Mouse (Mus musculus) thymus, adult 2 months (tissue): ENCODE results near the gene Ces2a. TPM values are rescaled to one million over a fixed set of nuclear protein-coding genes. Genes with fewer than 3 reads are reported as not detected.

Experiments used
- DNase-seq: peaks from one replicate; pipeline ENCODE4 v3.0.0; 2021
- H3K27ac ChIP-seq: fragments of 200-500 bp; 2 replicates; pipeline ENCODE4 v1.5.1; 2012; ENCODE audit warnings: low read length, control low read depth; ENCODE audit not compliant: control insufficient read depth, insufficient read depth
- H3K27me3 ChIP-seq: fragments of 200-500 bp; 2 replicates; pipeline ENCODE4 v1.6.1; 2012; ENCODE audit warnings: mild to moderate bottlenecking, low read length, moderate library complexity, mixed read lengths; ENCODE audit not compliant: control insufficient read depth, insufficient read depth
- H3K36me3 ChIP-seq: fragments of 200-500 bp; 2 replicates; pipeline ENCODE4 v1.6.1; 2012; ENCODE audit warnings: mild to moderate bottlenecking, low read length, moderate library complexity; ENCODE audit not compliant: control insufficient read depth, insufficient read depth
- H3K4me1 ChIP-seq: fragments of 200-500 bp; replicated peaks from 2 replicates; pipeline ENCODE4 v1.6.1; 2012; ENCODE audit warnings: low read length; ENCODE audit not compliant: control insufficient read depth, insufficient read depth
- H3K4me3 ChIP-seq: fragments of 200-500 bp; 2 replicates; pipeline ENCODE4 v1.5.1; 2012; ENCODE audit warnings: mild to moderate bottlenecking, low read length, control low read depth, moderate library complexity; ENCODE audit not compliant: control insufficient read depth, insufficient read depth
- CTCF ChIP-seq: fragments of 200-500 bp; IDR thresholded peaks from 2 replicates; pipeline ENCODE4 v1.5.1; 2012; ENCODE audit warnings: mild to moderate bottlenecking, control low read depth, low read length, moderate library complexity, borderline replicate concordance; ENCODE audit not compliant: control insufficient read depth, poor library complexity, insufficient read depth; ENCODE audit errors: extremely low read depth
- POLR2A ChIP-seq: fragments of 200-500 bp; IDR thresholded peaks from 2 replicates; pipeline ENCODE4 v1.6.1; 2012; ENCODE audit warnings: mild to moderate bottlenecking, low read length, control low read depth, moderate library complexity; ENCODE audit not compliant: control insufficient read depth, poor library complexity, insufficient read depth; ENCODE audit errors: extremely low read depth
- WGBS: fragments of 180-500 bp; shearing (Covaris S2); methylation state at CpG from one replicate; pipeline ENCODE4 v1.1.7; 2018; 5-methylcytosine and 5-hydroxymethylcytosine counted together
- polyA plus RNA-seq: library from polyadenylated mRNA; depleted of rRNA; stranded (reverse); fragments of >200 nt; gene quantifications from 2 replicates; pipeline ENCODE4 v1.2.3, GENCODE M21; 2012

Gene Ces2a
- polyA plus RNA-seq, 1 experiment, result 1.0 TPM

GRCm38 (mm10) chr8:104742039-104742438 is 8.2 kb downstream of the Ces2a start:
- Histone ChIP-seq H3K4me1 (no peaks in the 10 kb centered on the region), H3K27me3 (no peaks in the 10 kb centered on the region), H3K4me3 (no peak overlapping the region), H3K27ac (no peak overlapping the region), H3K36me3 (no peaks in the 10 kb centered on the region)
- WGBS, result 90% methylated on average over 1 of the region's 1 CpGs
- TF ChIP-seq CTCF, result no peak
- no peak for DNase-seq

- no peaks in the 10 kb centered on the region for H3K4me1 ChIP-seq
- DNase-seq, result no peak
- H3K27ac ChIP-seq, result no peak overlapping the region
- WGBS, result 81% methylated on average over 3 of the region's 3 CpGs
- no peaks in the 10 kb centered on the region for H3K36me3 ChIP-seq
- no peak for TF ChIP-seq CTCF
- no peak for TF ChIP-seq POLR2A
- no peaks in the 10 kb centered on the region for H3K27me3 ChIP-seq
- H3K4me3 ChIP-seq, result no peak overlapping the region
Measured at GRCm38 (mm10) chr8:104743410-104743809, 9.6 kb downstream of the Ces2a start.

- no peak overlapping the region for H3K4me3 ChIP-seq
- no peak for TF ChIP-seq CTCF
- TF ChIP-seq POLR2A, result no peak
Measured at GRCm38 (mm10) chr8:104752818-104753217, 19.0 kb downstream of the Ces2a start.

GRCm38 (mm10) chr8:104757621-104758020 is 23.8 kb downstream of the Ces2a start:
- no peak for DNase-seq
- Histone ChIP-seq H3K4me1 (no peaks in the 10 kb centered on the region), H3K27me3 (no peaks in the 10 kb centered on the region), H3K36me3 (no peaks in the 10 kb centered on the region), H3K4me3 (no peak overlapping the region), H3K27ac (no peak overlapping the region)
- 71% methylated on average over 1 of the region's 1 CpGs for WGBS
- no peak for TF ChIP-seq CTCF
- no peak for TF ChIP-seq POLR2A

More at GRCm38 (mm10) chr8:104752818-104753217, 19.0 kb downstream of the Ces2a start:
- WGBS, result 81% methylated on average over 1 of the region's 1 CpGs
- Histone ChIP-seq H3K4me1 (no peaks in the 10 kb centered on the region), H3K27ac (no peak overlapping the region), H3K36me3 (no peaks in the 10 kb centered on the region), H3K27me3 (no peaks in the 10 kb centered on the region)
- no peak for DNase-seq

- whole genome bisulfite sequencing, result 95% methylated on average over 2 of the region's 2 CpGs
- Histone ChIP-seq H3K27me3 (no peaks in the 10 kb centered on the region), H3K27ac (no peak overlapping the region), H3K4me1 (no peaks in the 10 kb centered on the region), H3K4me3 (no peak overlapping the region), H3K36me3 (no peaks in the 10 kb centered on the region)
- TF ChIP-seq CTCF (no peak), POLR2A (no peak)
- DNase-seq, result no peak
Measured at GRCm38 (mm10) chr8:104758209-104758608, 24.4 kb downstream of the Ces2a start.

- no peak overlapping the region for H3K27ac ChIP-seq
- no peaks in the 10 kb centered on the region for H3K4me1 ChIP-seq
- DNase-seq, result no peak
- no peaks in the 10 kb centered on the region for H3K27me3 ChIP-seq
- 89% methylated on average over 4 of the region's 4 CpGs for WGBS
- TF ChIP-seq POLR2A, result no peak
- no peak for TF ChIP-seq CTCF
- H3K36me3 ChIP-seq, result no peaks in the 10 kb centered on the region
- H3K4me3 ChIP-seq, result no peak overlapping the region
Measured at GRCm38 (mm10) chr8:104761126-104761525, 27.3 kb downstream of the Ces2a start.

- no peak for DNase-seq
- no peaks in the 10 kb centered on the region for H3K27me3 ChIP-seq
- H3K27ac ChIP-seq, result no peak overlapping the region
- no peaks in the 10 kb centered on the region for H3K4me1 ChIP-seq
- 80% methylated on average over 4 of the region's 4 CpGs for WGBS
- no peak overlapping the region for H3K4me3 ChIP-seq
- TF ChIP-seq CTCF (no peak), POLR2A (no peak)
- H3K36me3 ChIP-seq, result no peaks in the 10 kb centered on the region
Measured at GRCm38 (mm10) chr8:104766485-104766884, 32.7 kb downstream of the Ces2a start.
